Mouse (Mus musculus): ENCODE measurements around the gene Pcsk4.

Pcsk4 gene

DNA sequence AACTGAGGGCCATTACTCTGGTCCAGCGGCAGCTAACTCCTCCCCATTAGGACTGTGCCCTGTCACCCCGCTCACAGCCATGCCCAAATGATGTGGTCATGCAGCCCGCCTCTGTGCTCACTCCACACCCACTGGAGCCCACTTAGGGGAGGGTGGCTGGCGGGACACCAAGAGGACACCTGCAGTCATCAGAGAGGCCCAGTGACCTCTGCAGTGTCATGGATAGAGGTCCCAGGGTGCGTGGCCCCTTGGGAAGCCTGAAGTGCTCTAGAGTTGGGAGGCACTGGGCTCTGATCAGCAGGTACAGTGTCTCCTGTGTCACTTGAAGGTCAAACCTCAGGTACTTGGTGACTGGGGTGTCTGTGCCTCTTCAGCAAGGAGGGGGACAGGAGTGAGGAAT is 32.5 kb downstream of the Pcsk4 start:
- DNase-seq: no peak

DNA sequence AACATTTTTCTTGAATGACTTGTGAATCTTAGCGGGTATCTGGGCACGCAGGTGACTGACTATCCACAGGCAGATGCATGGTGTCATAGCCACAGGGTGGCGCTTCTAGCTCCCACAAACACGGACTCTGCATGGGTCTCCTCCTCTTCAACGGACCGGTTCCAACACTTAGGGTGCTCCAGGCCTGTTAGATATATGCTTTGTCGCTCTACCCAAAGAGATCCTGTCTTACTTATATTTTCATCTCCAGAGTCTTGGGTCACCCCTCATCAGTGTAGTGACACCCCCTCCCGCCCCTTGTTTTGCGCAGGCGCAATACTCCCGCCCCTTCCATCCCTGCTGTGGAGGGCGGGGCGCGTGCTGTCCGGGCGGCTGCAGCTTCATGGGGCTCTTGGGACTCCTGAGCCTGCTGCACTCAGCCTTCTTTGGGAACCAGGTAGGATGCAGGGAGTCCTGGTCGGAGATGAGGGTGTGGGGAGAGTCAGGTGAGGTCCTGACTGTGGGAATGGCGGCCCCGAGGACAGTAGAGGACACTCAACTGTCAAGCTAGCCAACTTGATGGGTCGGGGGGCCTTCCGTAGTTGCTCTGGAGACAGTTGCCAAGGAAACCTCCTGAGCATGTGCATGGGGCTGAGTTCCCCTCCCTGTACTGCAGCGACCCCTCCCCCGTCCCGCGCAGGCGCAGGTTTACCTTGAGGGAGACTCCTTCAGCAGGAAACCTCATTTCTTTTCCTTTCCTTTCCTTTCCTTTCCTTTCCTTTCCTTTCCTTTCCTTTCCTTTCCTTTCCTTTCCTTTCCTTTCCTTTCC is 33.5 kb downstream of the Pcsk4 start, which contains the start of gene Apc2:
TSS of gene Apc2 (plus strand) at position 360 of the 808 bp plus-strand sequence.
- peak; percentile 73 for DNase-seq

DNA sequence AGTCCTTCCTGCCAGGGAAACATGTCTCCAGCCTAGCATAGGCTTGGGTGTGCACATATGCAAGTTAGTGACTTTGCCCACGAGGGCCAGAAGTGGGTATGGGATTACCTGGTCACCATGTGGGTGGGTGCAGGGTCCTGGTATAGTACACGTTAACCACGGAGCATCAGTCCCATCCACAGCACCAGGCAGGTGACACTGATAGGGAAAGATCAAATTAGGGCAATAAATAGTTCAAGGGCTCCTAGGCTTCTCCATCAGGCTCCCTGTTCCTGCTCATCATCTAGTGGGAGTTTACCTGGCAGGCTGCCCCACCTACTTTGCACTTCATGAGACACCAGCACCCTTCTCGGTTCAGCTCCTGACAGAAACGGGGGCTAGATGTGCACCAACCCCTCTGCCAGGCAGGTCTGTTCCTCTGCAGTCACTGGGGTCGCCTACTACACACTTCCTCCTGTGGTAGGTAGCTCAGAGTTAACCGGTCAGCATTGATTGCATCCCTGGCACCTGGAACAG is 34.5 kb downstream of the Pcsk4 start:
- DNase-seq: no peak

DNA sequence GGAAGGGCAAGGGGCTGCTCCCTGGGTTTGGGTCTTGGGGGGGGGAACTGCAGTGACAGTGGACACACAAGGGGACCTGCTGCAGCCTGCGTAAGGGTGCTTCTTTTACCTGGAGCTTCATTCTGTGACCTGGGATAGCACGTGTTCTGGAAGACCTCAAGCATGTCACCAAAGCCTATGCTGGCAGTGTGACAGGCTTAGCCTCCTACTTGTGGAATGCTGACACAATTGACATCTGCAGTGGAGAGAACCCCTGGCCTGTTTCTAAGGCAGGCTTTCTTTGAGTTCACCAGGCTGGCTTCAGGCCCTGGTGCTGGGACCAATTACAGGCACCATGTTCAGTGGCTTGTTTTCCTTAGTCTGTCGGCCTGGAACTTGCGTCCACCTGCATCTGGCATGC is 35.0 kb downstream of the Pcsk4 start:
- no peak for DNase-seq

DNA sequence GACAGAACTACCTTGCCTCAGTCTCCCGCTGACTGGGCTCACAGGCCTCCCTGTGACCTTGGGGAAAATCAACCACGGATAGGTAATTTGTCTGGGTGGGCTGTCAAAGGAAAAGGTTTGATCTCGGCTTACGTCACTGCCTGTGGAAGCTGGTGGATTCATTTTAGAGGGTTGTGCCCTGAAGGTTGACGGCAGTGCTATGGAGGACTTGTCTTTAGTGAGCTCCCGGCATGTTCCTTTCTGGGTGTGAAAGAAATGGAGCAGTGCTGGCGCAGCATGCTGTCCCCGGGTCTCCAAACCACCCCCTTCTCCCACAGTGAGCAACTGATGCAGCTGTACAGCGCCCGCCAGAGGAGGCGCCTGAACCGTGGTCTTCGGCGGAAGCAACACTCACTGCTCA is 36.0 kb downstream of the Pcsk4 start:
- no peak for DNase-seq

DNA sequence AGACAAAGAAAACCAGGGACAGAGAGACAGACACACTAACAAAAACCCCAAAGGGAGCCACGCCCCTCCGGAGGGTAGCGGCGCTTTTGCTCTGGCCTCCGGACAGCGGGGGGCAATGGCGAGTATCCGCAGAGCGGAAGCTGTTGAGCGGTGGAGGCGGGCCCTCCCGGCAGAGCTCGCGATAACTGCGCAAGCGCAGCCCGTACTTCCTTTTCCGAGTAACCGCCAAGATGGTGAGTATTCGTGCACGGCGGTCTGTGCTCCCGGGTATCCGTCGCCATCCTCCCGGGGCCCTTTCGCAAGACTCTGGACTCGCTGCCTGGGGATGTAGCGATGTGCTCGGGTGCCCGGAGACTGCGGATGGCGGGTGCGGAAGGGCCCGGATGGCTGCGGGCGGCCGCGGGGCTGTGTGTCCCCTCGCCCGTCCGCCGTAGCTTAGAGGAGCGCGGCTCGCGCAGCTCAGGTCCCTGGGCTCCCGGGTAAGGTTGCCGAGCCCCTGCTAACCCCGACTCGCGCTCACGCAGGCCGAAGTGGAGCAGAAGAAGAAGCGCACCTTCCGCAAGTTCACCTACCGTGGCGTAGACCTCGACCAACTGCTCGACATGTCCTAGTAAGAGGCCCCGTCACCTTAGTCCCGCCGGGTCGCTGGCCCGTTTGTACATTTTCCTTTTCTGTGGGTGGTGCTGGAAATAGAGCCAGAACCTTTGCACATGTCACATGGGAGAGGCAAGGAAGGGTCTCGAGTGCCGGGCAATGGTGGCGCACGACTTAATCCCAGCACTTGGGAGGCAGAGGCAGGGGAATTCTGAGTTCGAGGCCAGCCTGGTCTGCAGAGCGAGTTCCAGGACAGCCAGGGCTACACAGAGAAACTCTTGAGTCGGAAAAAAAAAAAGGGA is 36.8 kb downstream of the Pcsk4 start, which contains the start of gene Rps15:
TSS of gene Rps15 (plus strand) at position 203 of the 896 bp plus-strand sequence.
- DNase-seq: peak; percentile 94

DNA sequence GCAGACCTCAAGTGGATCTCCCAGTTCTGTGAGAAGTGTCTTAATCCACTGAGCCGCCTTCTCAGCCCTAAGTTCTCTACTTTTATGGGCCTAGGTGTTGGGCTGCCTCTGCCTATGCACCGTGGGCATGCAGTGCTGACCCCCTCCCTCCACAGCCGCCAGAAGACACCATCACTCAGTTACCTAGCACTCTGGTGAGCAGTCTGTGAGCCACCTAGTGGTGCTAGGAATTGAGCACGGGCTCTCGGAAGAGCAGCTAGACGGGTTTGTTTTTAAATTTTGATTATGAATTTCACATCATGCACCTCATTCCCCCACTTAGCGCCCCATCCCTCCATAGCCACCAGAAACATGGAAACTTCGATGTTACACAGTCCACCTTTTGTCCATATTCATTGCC is 40.6 kb downstream of the Pcsk4 start:
- DNase-seq: no peak

DNA sequence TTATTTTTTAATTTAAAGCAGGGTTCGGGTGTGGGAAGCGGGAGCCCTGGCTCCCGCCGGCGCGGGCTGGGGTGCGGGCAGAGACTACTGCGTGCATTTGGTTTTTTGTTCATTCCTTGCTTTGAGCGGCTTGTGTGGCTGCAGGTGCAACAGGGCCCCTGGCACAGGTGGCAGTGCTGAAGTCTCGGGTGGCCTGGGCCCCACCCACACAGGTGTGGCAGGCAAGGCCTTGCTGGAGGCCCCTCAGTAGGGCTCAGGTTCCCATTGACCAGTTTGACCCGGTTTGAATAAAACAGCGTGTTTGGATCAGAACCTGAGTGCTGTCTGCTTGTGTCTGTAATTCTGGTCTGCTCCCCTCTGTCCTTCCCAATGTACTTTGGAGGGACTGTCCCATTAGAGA is 41.2 kb downstream of the Pcsk4 start:
- no peak for DNase-seq

DNA sequence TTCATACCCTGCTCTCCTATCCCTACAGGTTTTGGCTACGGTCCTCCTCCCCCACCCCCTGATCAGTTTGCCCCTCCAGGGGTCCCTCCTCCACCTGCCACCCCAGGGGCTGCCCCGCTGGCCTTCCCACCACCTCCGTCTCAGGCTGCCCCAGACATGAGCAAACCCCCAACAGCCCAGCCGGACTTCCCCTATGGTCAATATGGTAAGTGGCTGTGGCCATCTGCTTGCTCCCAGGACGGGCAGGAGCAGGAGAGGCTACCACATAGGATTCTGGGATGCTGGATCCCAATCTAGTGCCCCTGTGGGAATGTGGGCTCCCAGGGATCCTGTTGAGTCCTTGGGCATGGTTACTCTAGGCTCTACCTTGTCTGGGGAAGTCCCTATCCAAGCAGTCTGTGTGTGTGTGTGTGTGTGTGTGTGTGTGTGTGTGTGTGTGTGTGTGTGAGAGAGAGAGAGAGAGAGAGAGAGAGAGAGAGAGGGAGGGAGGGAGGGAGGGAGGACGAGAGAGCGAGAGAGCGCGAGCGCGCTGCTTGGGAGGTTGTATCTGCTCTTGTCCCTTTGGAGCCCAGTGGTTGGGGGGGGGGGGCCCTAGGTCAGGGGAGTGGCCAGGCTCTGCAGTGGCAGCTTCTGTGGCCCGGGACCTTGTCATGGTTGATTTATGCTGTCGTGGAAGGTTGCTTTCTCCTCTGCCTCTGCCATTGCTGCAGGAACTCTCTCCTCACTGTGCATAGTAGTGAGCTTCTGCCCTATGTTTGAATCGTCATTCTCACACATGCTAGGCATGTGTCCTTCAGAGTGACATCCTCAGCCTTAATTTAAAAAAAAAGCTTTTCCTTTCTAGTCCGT is 43.9 kb downstream of the Pcsk4 start:
- DNase-seq: no peak

DNA sequence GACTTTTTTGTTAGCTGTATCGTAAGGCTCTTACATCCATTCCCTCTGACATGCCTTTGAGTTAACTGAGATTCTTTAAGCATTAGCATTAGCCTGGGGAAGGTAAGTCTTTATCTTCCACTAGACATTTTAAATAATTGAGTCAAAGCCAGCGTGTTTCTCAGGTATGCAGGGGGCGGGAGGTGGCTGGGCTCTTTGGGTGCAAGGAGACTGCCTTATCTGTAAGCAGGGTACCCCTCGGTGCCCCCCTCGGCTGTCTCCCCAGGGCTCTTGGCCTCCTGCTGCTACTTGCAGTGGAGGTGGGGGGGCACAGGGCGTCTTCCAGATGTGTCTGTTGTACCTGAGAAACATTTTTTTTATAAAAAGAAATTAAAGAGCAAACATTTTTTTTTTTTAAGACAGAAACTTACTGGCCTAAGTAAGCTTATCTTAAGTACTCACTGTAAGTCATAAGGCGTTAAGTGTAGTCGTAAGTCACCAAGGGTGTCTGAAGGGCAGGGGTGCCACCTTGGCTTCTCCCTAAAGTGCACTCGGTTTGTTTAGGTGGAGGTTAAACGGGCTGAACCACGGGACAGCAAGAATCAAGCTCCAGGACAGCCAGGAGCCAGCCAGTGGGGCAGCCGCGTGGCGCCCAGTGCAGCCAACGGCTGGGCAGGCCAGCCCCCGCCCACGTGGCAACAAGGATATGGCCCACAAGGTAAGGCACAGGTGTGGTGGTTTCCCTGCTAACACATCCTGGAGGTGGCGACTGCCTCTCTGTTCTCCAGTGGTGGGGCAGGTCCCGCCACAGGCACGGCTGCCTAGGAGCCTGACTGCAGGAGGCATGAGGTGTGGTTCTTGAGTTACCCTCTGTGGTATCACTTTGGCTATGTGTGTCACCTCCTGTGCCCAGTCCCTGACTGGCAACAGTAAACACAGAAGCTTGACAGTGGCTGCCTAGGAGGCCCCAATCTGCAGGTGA is 46.5 kb downstream of the Pcsk4 start:
- no peak for DNase-seq

DNA sequence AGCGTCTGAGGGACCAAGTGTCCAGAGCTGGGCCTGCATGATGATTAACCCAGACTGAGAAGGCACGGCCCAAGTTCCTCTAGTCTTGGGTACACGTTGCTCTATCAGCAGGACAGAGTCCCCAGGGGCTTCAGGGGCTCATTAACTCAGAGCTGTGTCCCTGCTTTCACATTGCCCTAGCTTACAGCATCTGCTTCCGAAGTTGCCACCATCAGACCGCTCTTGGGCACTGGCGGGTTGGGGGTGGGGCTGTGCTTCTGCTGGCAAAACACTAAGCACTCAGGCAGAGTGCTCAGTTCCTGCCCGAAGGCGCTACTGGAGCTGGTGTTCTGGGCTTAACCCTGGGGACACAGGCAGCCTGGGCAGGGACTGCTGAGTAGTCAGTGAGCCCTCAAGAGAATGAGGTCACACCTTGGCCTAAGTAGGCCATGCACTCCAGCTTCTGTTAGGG is 47.4 kb downstream of the Pcsk4 start:
- DNase-seq: no peak

DNA sequence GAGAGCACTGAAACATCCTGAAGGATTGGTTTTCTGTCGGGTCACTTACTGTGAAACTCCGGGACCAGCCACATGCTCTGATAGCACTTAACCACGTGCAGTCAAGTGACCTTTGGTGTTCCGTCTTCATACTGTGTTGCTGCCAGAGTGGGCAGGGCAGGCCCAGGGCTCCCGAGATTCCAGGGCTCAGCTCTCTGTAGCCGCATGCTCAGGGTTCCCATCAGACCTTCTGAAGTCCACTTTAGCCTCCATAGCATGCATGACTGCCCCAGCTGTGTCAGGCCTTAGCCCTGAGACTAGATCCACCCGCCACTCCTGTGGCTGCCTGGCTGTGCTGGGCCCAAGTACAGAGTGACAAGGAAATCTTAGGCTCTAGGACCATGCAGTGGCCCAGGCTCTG is 48.0 kb downstream of the Pcsk4 start:
- DNase-seq: no peak

DNA sequence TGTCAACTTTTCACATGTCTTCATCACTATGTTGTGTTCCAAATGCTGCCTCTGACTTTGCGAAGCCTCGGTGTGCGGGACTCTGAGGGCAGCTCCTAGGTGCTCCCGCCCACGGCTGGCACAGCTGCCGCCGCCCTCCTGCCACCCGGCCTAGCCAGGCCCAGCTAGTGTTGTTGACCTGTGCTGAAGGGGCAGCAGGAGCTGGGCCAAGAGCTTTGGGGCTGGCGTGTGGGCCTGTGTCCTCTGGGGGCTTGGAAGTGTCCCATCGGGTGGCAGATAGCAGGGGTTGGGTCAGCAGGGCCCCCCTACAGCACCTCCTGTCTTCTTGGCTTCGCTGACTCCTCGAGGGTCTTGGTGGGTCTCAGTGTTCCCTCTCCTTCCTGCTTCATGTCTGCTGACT is 50.0 kb downstream of the Pcsk4 start:
- no peak for DNase-seq

DNA sequence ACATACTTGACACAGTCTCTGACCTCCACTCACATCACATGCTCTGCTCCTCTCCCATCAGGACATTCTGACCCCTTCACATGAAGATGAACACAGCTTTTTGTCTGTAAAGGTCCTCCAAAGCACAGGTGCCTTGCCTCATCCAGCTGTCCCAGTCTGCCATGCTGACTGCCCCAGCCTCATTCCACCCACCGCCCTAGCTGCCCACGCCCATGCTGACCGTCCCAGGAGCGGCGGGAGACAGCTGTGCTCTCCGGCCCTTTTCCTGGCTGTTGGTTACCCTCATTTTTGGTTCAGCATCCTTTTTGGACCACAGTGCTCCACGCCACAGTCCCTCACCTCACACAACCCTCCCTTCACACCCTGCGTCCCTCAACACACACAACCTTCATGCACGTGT is 50.9 kb downstream of the Pcsk4 start:
- DNase-seq: no peak

DNA sequence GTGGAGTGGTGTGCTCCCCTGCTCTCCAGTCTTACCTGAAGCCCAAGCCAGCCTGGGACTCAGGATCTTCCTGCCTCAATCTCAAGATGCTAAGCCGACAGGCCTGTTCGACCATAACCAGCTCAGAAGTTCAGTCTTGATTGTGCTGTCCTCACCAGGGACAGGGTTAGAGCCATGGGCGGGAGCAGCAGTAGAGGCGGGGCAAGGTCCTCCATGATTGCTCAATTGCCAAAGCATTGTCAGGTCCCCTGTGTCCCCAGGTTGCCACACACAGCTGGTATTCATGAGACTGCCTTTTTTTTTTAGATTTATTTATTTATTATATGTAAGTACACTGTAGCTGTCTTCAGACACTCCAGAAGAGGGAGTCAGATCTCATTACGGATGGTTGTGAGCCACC is 53.1 kb downstream of the Pcsk4 start:
- no peak for DNase-seq

DNA sequence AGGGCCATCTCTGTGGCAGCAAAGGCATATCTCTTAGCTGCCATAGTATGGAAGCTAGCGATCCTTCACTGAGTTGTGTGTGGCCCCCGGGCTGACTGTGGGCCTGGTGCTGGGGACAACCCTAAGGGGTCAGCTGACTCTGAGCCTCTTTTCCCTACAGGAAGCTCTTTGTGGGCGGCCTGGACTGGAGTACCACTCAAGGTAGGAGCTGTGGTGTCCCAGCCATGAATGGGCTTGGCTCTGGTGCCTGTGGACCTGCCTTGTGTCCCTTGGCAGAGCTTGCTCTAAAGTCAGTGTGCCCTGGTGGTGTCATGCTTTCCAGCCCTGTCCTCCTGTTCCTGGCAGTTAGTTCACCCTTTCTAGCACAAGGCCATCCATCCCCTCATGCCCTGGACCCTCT is 55.5 kb downstream of the Pcsk4 start:
- DNase-seq: no peak

DNA sequence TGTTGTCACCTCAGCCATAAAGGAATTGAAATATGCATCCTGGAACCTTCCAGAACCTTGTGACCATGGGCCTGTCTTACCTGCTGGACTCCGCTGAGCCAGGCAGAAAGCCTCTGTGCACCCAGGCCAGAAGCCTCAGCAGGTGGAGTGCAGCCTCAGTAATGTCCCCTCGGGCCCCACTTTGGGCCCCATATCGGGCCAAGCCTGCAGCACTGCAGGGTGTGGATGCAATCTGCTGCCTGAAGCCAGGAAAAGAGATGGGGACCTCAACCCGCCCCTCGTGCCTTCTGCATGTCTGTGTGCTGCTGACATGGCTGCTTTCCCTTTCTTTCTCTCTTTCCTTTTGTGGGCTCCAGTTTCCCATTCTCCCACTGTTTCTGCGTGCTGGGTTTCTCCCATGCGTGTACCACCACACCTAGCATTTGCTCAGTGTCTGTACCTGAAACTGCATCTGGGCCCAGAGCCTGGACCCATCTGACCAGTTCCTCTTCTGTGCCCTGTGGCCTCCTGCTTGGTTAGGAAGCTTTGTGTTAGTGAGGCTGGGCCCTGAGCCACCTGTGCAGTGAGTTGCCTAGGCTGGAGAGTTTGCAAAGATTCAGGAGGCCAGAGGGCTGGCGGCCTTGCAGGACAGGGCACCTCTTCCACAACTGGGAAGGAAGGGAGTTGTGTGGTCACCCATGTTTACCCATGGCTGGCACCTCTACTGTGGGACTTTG is 57.3 kb downstream of the Pcsk4 start:
- no peak for DNase-seq
